Mouse (Mus musculus) cerebellum, adult 2 months (tissue): ENCODE measurements around the gene Cep295nl.

Experiments used
- CTCF ChIP-seq: fragments of 200-500 bp; IDR thresholded peaks from 2 replicates; pipeline ENCODE4 v1.5.1; 2011; ENCODE audit warnings: low read depth, mild to moderate bottlenecking, control low read depth, low read length, moderate library complexity, borderline replicate concordance; ENCODE audit not compliant: insufficient read depth
- POLR2A ChIP-seq: fragments of 200-500 bp; IDR thresholded peaks from 2 replicates; pipeline ENCODE4 v1.6.1; 2011; ENCODE audit warnings: low read length, control low read depth, borderline replicate concordance; ENCODE audit not compliant: insufficient read depth

- no peak for TF ChIP-seq CTCF
- no peak for TF ChIP-seq POLR2A
Observed at GRCm38 (mm10) chr11:118378656-118379055, 36.4 kb upstream of the Cep295nl start.
